Mouse (Mus musculus) liver (tissue): ENCODE results near the gene Nt5c.
"Not testable (repeated sequence)": the region's sequence is repeated elsewhere in the genome, so short reads cannot be mapped to it uniquely, and the experiment has no call there.

ENCODE experiments used
- DNase-seq: peaks from one replicate; pipeline ENCODE4 v3.0.0-alpha.2; 2020; ENCODE audit warnings: mixed read lengths

Nt5c gene

GRCm38 (mm10) chr11:115464851-115465250 is 26.8 kb downstream of the Nt5c start:
- no peak for DNase-seq

GRCm38 (mm10) chr11:115463397-115463796 is 28.3 kb downstream of the Nt5c start:
- no peak for DNase-seq

GRCm38 (mm10) chr11:115462243-115462891 is 29.3 kb downstream of the Nt5c start, which contains the start of gene Slc16a5:
Gene Slc16a5 (plus strand): TSS chr11:115462474.
- DNase-seq, result no peak

GRCm38 (mm10) chr11:115461846-115462242 is 29.8 kb downstream of the Nt5c start:
- DNase-seq, result no peak

GRCm38 (mm10) chr11:115460976-115461375 is 30.7 kb downstream of the Nt5c start:
- no peak for DNase-seq

- no peak for DNase-seq
These were observed 34.3 kb downstream of the Nt5c start for GRCm38 (mm10) chr11:115457405-115457804.

GRCm38 (mm10) chr11:115456182-115456581 is 35.5 kb downstream of the Nt5c start:
- DNase-seq, result no peak

- DNase-seq, result no peak
These were observed 36.0 kb downstream of the Nt5c start for GRCm38 (mm10) chr11:115455619-115456018.

- not testable (repeated sequence) for DNase-seq
These were observed 36.8 kb downstream of the Nt5c start for GRCm38 (mm10) chr11:115454822-115455221.

GRCm38 (mm10) chr11:115453306-115453705 is 38.4 kb downstream of the Nt5c start:
- DNase-seq, result no peak

- DNase-seq, result no peak
These were observed 39.3 kb downstream of the Nt5c start for GRCm38 (mm10) chr11:115452281-115452860.

GRCm38 (mm10) chr11:115451781-115452241 is 39.9 kb downstream of the Nt5c start:
- no peak for DNase-seq

- DNase-seq, result no peak
These were observed 41.5 kb downstream of the Nt5c start for GRCm38 (mm10) chr11:115450176-115450575.

- peak; percentile 21 for DNase-seq
These were observed 42.7 kb downstream of the Nt5c start for GRCm38 (mm10) chr11:115448998-115449397.

GRCm38 (mm10) chr11:115448075-115448474 is 43.6 kb downstream of the Nt5c start:
- DNase-seq, result peak; percentile 42

- DNase-seq, result no peak
These were observed 44.3 kb downstream of the Nt5c start for GRCm38 (mm10) chr11:115447321-115447885.

GRCm38 (mm10) chr11:115446906-115447305 is 44.8 kb downstream of the Nt5c start:
- no peak for DNase-seq

GRCm38 (mm10) chr11:115441417-115441816 is 50.2 kb downstream of the Nt5c start:
- no peak for DNase-seq
